Mouse (Mus musculus): ENCODE measurements around the gene Cabin1.

- TF ChIP-seq CTCF (IDR thresholded peaks at IDR 0.05; ENCODE audit: borderline replicate concordance, insufficient read depth, low read length): no peak
- no peak for TF ChIP-seq POLR2A (IDR thresholded peaks at IDR 0.05; ENCODE audit: low read depth, low read length)
These were observed 10.4 kb upstream of the Cabin1 start for GRCm38 (mm10) chr10:75774587-75774986.

Data from embryonic fibroblast, embryonic 13.5 days (primary cell).